Mouse (Mus musculus) neural tube, embryonic 14.5 days (tissue): ENCODE data around the gene Zfp784. TPM values are rescaled to one million over a fixed set of nuclear protein-coding genes. Genes with fewer than 3 reads are reported as not detected.

Experiments used
- ATAC-seq: fragments of 200-750 bp; cut with Nextera tagmentation; 2 replicates; pipeline ENCODE4 v1.8.0; 2017; ENCODE audit warnings: low read depth, mild to moderate bottlenecking, moderate TSS enrichment, moderate library complexity
- H3K27ac ChIP-seq: fragments of 300-500 bp; sonication (generic); 2 replicates; pipeline ENCODE4 v1.5.1; 2014; ENCODE audit warnings: low read depth, mild to moderate bottlenecking, control low read depth, low read length, moderate library complexity, mixed read lengths
- H3K27me3 ChIP-seq: fragments of 300-500 bp; sonication (generic); 2 replicates; pipeline ENCODE4 v1.6.1; 2014; ENCODE audit warnings: low read length; ENCODE audit not compliant: control insufficient read depth, insufficient read depth
- H3K36me3 ChIP-seq: fragments of 300-500 bp; sonication (generic); 2 replicates; pipeline ENCODE4 v1.6.1; 2014; ENCODE audit warnings: low read length, mixed read lengths; ENCODE audit not compliant: control insufficient read depth, insufficient read depth
- H3K4me1 ChIP-seq: fragments of 300-500 bp; sonication (generic); 2 replicates; pipeline ENCODE4 v1.6.1; 2014; ENCODE audit warnings: low read length; ENCODE audit not compliant: control insufficient read depth, insufficient read depth
- H3K4me2 ChIP-seq: fragments of 300-500 bp; sonication (generic); 2 replicates; pipeline ENCODE4 v1.6.1; 2014; ENCODE audit warnings: mild to moderate bottlenecking, low read depth, low read length, control low read depth
- H3K4me3 ChIP-seq: fragments of 300-500 bp; sonication (generic); 2 replicates; pipeline ENCODE4 v1.5.1; 2014; ENCODE audit warnings: low read depth, low read length, control low read depth, mixed read lengths
- H3K9ac ChIP-seq: fragments of 300-500 bp; sonication (generic); replicated peaks from 2 replicates; pipeline ENCODE4 v1.6.1; 2014; ENCODE audit warnings: low read depth, mild to moderate bottlenecking, control low read depth, low read length, mixed read lengths
- H3K9me3 ChIP-seq: fragments of 300-500 bp; sonication (generic); 2 replicates; pipeline ENCODE4 v1.6.1; 2016; ENCODE audit warnings: low read length; ENCODE audit not compliant: control insufficient read depth
- WGBS: fragments of 180-500 bp; shearing (Covaris S2); extraction: QIAGEN DNeasy Blood & Tissue Kit; methylation state at CpG from one replicate; pipeline ENCODE4 v1.1.7; 2014; 5-methylcytosine and 5-hydroxymethylcytosine counted together
- polyA plus RNA-seq: library from polyadenylated mRNA; unstranded; fragments of >200 nt; fragmentation: Nextera tagmentation; extraction: Ambion mirVana; gene quantifications from 2 replicates; pipeline ENCODE4 v1.2.1, GENCODE M21; 2014

The Zfp784 gene
- polyA plus RNA-seq, 1 experiment from 2014 or later = 8.5 TPM

DNA sequence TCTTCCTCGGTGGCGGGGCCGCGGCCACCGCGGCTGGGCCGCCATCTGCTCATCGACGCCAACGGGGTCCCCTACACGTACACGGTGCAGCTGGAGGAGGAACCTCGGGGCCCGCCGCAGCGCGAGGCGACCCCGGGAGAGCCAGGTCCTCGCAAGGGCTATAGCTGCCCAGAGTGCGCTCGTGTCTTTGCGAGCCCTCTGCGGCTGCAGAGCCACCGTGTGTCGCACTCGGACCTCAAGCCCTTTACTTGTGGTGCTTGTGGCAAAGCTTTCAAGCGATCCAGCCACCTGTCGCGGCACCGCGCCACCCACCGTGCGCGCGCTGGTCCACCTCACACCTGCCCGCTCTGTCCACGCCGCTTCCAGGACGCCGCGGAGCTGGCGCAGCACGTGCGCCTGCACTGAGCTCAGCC, 14.7 kb upstream of the Zfp784 start:
- peaks cover 33% of the 10 kb centered on the region for H3K4me1 ChIP-seq
- no peaks in the 10 kb centered on the region; the same call in 1 of the 2 replicates for H3K36me3 ChIP-seq
- no peak for ATAC-seq
- H3K4me3 ChIP-seq = peak overlapping the region; percentile 65
- WGBS = 3% methylated on average over 43 of the region's 45 CpGs
- H3K4me2 ChIP-seq = peak overlapping the region; percentile 89
- peaks cover 20% of the 10 kb centered on the region for H3K27me3 ChIP-seq
- H3K27ac ChIP-seq = no peak overlapping the region
- peak overlapping the region; percentile 76 for H3K9ac ChIP-seq
- no peaks in the 10 kb centered on the region for H3K9me3 ChIP-seq

DNA sequence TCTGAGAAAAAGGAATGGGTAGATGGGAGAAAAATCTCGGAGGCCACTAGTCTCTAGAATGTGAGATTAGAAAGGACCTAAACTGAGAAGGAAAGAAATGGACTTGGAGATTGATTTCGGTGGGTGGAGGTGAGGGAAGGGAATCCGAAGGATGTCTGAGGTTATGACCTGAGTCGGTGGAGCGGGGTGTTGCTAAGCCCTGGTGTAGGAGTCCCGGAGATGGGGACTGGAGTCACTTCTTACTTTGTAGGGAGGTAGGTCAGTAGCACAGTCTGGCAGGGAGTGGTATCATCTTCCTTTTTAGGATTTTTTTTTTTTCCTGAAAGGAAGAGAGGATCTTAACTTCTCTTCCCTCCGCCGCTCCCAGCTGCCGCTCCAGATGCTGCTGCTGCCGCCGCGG, 14.2 kb upstream of the Zfp784 start:
- no peak overlapping the region; the same call in 1 of the 2 replicates for H3K27ac ChIP-seq
- peaks cover 15% of the 10 kb centered on the region for H3K27me3 ChIP-seq

DNA sequence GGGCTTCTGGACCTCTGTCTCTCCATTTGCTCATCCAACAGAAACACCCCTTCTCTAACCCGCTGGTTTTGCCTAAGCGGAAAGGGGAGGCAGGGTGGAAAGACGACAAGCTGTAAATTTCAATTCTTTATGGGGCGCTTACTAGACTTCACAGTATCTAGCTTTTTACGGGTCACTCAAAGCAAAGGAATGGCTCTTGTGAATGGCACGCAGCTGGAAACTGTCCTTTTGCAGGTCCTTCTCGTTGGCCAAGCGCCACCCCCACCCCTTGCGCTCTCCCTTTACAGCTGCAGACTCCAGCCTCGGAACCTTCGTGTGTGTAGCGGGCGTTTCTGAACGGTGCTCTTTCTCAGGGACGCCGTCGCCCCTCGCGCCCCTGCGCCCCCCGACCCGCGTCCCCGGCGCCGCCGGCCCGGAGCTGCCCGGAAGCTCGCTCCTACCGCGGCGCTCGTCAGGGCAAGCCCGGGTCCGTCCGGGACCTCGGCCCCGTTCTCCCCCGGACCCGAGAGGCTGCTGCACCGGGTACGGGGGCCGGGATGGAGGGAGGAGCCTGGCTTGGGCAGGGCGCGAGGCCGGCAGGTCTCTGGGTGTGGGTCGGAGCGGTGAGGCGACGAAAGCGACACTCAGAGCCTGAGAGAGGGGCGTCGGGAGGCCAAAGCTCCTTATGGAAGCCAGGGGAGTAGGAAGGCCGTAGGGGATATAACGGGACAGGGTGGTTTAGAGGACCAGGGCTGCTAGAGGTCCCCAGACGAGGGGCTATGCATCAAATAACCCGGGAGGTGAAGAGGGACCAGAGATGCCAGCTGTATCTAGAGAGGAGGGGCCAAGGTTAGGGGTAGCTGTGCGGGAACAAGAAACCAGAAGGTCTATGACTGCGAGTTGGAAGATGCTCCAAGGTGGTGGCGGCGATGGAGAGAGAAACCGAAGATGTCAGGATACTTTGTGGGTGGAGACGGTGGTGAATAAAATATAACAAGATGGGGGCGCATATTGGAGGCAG, 13.2 kb upstream of the Zfp784 start, which contains the start of gene Zfp580:
Zfp580 (plus strand) TSS at position 346 of the 1,000 bp plus-strand sequence.
- ATAC-seq = peak; percentile 79
- Histone ChIP-seq H3K27ac (peak within 1 kb of the TSS; percentile 84), H3K4me3 (peak within 1 kb of the TSS; percentile 65), H3K9ac (peak within 1 kb of the TSS; percentile 76), H3K27me3 (peaks cover 11% of the 10 kb centered on the region), H3K4me1 (peaks cover 27% of the 10 kb centered on the region), H3K36me3 (no peaks in the 10 kb centered on the region; the same call in 1 of the 2 replicates), H3K4me2 (peak within 1 kb of the TSS; percentile 89), H3K9me3 (no peaks in the 10 kb centered on the region)
- WGBS = under 1% methylated on average over 65 of the region's 65 CpGs

More for the DNA sequence above, 14.2 kb upstream of the Zfp784 start:
- Histone ChIP-seq H3K4me1 (peaks cover 28% of the 10 kb centered on the region), H3K36me3 (no peaks in the 10 kb centered on the region; the same call in 1 of the 2 replicates), H3K9ac (peak overlapping the region; percentile 76), H3K4me3 (peak overlapping the region; percentile 65), H3K9me3 (no peaks in the 10 kb centered on the region), H3K4me2 (peak overlapping the region; percentile 89)
- ATAC-seq = no peak
- WGBS = 2% methylated on average over 11 of the region's 12 CpGs

DNA sequence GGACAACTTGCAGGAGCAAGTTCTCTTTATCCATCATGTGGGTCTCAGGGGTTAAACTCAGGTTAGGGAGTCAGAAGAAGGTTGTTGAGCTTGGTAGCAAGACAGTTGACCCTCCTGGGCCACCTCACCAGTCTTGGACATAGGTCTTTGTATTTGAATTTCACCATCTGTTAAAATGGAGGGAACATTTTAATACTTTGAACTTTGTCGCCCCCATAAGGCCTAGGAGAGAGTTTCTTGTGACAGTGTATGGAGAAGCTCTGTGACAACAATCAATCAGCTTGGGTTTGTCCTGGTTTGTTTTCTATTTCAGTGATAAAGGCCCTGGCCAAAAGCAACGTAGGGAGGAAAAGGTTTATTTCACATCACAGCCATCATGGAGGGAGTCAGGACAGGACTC, 9.1 kb upstream of the Zfp784 start:
- no peaks in the 10 kb centered on the region for H3K9me3 ChIP-seq
- H3K27me3 ChIP-seq = no peaks in the 10 kb centered on the region
- H3K36me3 ChIP-seq = no peaks in the 10 kb centered on the region
- WGBS = 31% methylated on average over 2 of the region's 2 CpGs
- no peak overlapping the region for H3K9ac ChIP-seq
- ATAC-seq = no peak
- no peak overlapping the region for H3K4me2 ChIP-seq
- H3K4me3 ChIP-seq = no peak overlapping the region
- no peak overlapping the region for H3K27ac ChIP-seq
- H3K4me1 ChIP-seq = peaks cover 12% of the 10 kb centered on the region; the same call in 1 of the 2 replicates

DNA sequence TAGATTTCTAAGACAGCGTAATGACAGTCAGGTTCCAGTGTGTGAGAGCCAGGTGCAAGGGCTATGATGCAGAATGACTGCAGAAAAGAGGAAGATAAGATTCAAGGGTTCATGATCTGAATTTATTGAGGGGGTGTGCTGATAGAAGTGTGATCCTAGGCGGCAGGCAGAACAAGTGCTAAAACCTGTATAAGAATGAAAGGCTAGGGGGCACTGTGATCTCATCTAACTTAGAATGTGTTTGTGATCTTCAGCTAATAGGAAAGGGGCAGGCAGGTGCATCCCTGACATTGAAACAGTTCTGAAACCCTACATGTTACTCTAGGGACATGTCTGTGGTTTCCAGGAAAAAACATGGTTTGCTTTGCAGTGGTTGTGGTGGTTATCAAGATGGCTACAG, 7.9 kb upstream of the Zfp784 start:
- no peak overlapping the region for H3K9ac ChIP-seq
- H3K9me3 ChIP-seq = no peaks in the 10 kb centered on the region
- no peak overlapping the region for H3K27ac ChIP-seq
- peaks cover 8% of the 10 kb centered on the region; the same call in 1 of the 2 replicates for H3K4me1 ChIP-seq
- no peaks in the 10 kb centered on the region for H3K36me3 ChIP-seq
- no peak overlapping the region for H3K4me3 ChIP-seq
- 72% methylated on average over 2 of the region's 2 CpGs for WGBS
- ATAC-seq = no peak
- no peaks in the 10 kb centered on the region for H3K27me3 ChIP-seq
- no peak overlapping the region for H3K4me2 ChIP-seq

DNA sequence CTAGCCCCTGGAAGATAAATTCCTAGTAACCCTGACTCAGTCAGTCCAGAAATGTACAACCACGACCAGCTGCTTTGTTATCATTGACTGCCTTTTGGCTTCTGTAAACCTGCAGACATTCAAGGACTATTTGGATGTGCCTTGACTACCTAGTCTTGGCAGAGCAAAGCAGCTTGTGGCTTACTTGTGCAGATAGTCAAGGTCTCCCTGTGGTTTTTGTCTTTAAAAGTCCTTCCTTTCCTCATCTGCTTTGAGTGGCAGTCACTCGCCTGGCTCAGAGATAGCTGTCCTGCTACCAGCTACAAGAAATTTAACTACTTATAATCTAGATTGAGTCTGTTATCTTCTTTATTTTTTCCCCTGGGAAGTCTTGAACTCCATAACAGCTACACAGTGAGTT, 6.7 kb upstream of the Zfp784 start:
- Histone ChIP-seq H3K27ac (no peak overlapping the region), H3K9me3 (no peaks in the 10 kb centered on the region), H3K4me2 (no peak overlapping the region), H3K4me3 (no peak overlapping the region), H3K36me3 (no peaks in the 10 kb centered on the region), H3K4me1 (no peaks in the 10 kb centered on the region), H3K27me3 (no peaks in the 10 kb centered on the region), H3K9ac (no peak overlapping the region)
- 75% methylated on average over 2 of the region's 2 CpGs for WGBS
- ATAC-seq = no peak

DNA sequence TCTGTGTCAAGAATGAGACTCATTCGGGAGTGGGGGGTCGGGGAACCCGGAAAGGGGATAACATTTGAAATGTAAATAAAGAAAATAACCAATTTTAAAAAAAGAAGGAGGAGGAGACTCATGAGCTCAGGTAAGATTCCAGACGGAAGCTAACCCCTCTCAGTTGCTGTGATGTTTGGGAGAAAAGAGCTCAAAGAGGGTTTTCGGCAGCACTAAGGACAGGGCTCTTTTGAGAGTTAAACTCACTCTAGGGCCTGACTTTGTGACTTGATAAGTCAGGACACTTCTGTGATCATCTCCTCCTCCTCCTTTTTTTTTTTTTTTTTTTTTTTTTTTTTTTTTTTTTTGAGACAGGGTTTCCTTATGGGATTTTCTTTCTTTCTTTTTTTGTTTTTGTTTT, 694 bp upstream of the Zfp784 start:
- ATAC-seq = no peak
- H3K9ac ChIP-seq = peak overlapping the region; percentile 61; the same call in 1 of the 2 replicates
- no peaks in the 10 kb centered on the region for H3K9me3 ChIP-seq
- H3K4me2 ChIP-seq = peak overlapping the region; percentile 43
- H3K27me3 ChIP-seq = no peaks in the 10 kb centered on the region
- no peak overlapping the region for H3K27ac ChIP-seq
- 0 out of 2 replicates have a peak, but pooled peaks cover 6% of the 10 kb centered on the region for H3K36me3 ChIP-seq
- whole genome bisulfite sequencing = 35% methylated on average over 5 of the region's 5 CpGs
- H3K4me3 ChIP-seq = peak overlapping the region; percentile 52
- H3K4me1 ChIP-seq = peaks cover 9% of the 10 kb centered on the region; the same call in 1 of the 2 replicates

DNA sequence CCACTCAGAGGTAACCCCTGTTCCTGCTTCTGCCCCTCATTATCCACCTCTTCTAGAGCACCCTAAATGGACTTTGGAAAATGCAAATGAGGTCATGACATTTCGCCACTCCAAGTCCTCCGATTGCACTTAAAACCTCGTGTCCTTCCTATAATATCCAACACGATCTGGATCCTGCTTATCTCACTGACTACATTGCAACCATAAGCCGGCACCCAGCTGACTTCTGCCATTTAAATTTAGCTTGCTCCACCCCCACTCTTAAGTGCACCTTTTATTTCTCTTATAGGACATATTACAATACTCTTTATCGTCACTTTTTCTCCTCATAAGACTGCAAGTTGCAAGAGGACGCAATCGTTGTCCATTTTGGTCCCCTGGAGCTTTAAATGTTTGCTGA, 779 bp downstream of the Zfp784 start:
- Histone ChIP-seq H3K27me3 (no peaks in the 10 kb centered on the region), H3K9ac (no peak overlapping the region), H3K4me1 (peaks cover 9% of the 10 kb centered on the region; the same call in 1 of the 2 replicates), H3K4me3 (peak overlapping the region; percentile 52), H3K36me3 (peaks cover 13% of the 10 kb centered on the region), H3K27ac (peak overlapping the region; percentile 90), H3K9me3 (no peaks in the 10 kb centered on the region), H3K4me2 (peak overlapping the region; percentile 43)
- WGBS = 83% methylated on average over 8 of the region's 8 CpGs
- ATAC-seq = no peak

DNA sequence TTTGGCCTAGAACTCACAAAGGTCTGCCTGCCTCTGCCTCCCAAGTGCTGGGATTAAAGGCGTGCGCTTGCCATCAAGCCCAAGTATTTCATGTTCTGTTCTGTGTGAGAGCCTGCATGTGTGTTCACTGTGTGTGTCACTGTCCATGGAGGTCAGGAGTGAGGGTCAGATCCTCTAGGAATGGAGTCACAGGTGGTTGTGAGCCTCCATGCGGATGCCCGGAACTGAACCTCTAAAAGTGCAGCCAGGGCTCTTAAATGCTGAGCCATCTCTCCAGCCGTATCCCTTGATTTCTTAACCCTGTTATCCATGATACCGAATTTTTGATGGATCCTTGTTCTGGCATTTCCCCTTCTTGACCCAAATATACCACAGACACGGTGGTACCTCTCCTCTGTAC, 1.2 kb downstream of the Zfp784 start:
- Histone ChIP-seq H3K4me3 (no peak overlapping the region), H3K9ac (no peak overlapping the region), H3K27ac (no peak overlapping the region), H3K9me3 (no peaks in the 10 kb centered on the region), H3K27me3 (no peaks in the 10 kb centered on the region), H3K4me1 (peaks cover 9% of the 10 kb centered on the region; the same call in 1 of the 2 replicates), H3K4me2 (0 out of 2 replicates have a peak overlapping the region, but pooled peaks have one; percentile 43), H3K36me3 (peaks cover 17% of the 10 kb centered on the region)
- no peak for ATAC-seq
- WGBS = 96% methylated on average over 7 of the region's 7 CpGs
